Mouse (Mus musculus): Measurements from ENCODE around the gene Esr1.

Gene Esr1

GRCm38 (mm10) chr10:4838099-4838498 lies 226.7 kb downstream of the Esr1 start:
- no peak for DNase-seq (ENCODE audit: low spot score in 2 of 2)

GRCm38 (mm10) chr10:4841039-4841438 lies 229.6 kb downstream of the Esr1 start:
- no peak for DNase-seq (ENCODE audit: low spot score in 2 of 2)

GRCm38 (mm10) chr10:4847523-4847922 lies 236.1 kb downstream of the Esr1 start:
- no peak for DNase-seq (ENCODE audit: low spot score in 2 of 2)

GRCm38 (mm10) chr10:4849881-4850280 lies 238.5 kb downstream of the Esr1 start:
- DNase-seq (ENCODE audit: low spot score in 2 of 2): no peak

- no peak for DNase-seq (ENCODE audit: low spot score in 2 of 2)
These were observed 263.8 kb downstream of the Esr1 start for GRCm38 (mm10) chr10:4875076-4875737.

GRCm38 (mm10) chr10:4881391-4881790 lies 270.0 kb downstream of the Esr1 start:
- no peak for DNase-seq (ENCODE audit: low spot score in 2 of 2)

GRCm38 (mm10) chr10:4885506-4885905 lies 274.1 kb downstream of the Esr1 start:
- no peak for DNase-seq (ENCODE audit: low spot score in 2 of 2)

GRCm38 (mm10) chr10:4885961-4886360 lies 274.6 kb downstream of the Esr1 start:
- DNase-seq (ENCODE audit: low spot score in 2 of 2): no peak

GRCm38 (mm10) chr10:4893475-4893874 lies 282.1 kb downstream of the Esr1 start:
- DNase-seq (ENCODE audit: low spot score in 2 of 2): peak in 1 of 2 experiments; percentile 18

- no peak for DNase-seq (ENCODE audit: low spot score in 2 of 2)
These were observed 286.4 kb downstream of the Esr1 start for GRCm38 (mm10) chr10:4897789-4898188.

GRCm38 (mm10) chr10:4900324-4900723 lies 288.9 kb downstream of the Esr1 start:
- DNase-seq (ENCODE audit: low spot score in 2 of 2): no peak

- DNase-seq (ENCODE audit: low spot score in 2 of 2): no peak
These were observed 297.9 kb downstream of the Esr1 start for GRCm38 (mm10) chr10:4909271-4909670.

- no peak for DNase-seq (ENCODE audit: low spot score in 2 of 2)
These were observed 299.1 kb downstream of the Esr1 start for GRCm38 (mm10) chr10:4910451-4910850.

GRCm38 (mm10) chr10:4919046-4919445 lies 307.7 kb downstream of the Esr1 start:
- DNase-seq (ENCODE audit: low spot score in 2 of 2): no peak

- DNase-seq (ENCODE audit: low spot score in 2 of 2): no peak
These were observed 312.2 kb downstream of the Esr1 start for GRCm38 (mm10) chr10:4923616-4924015.

- no peak for DNase-seq (ENCODE audit: low spot score in 2 of 2)
These were observed 313.0 kb downstream of the Esr1 start for GRCm38 (mm10) chr10:4924391-4924790.

GRCm38 (mm10) chr10:4943148-4943547 lies 331.8 kb downstream of the Esr1 start:
- no peak for DNase-seq (ENCODE audit: low spot score in 2 of 2)

- no peak for DNase-seq (ENCODE audit: low spot score in 2 of 2)
These were observed 333.3 kb downstream of the Esr1 start for GRCm38 (mm10) chr10:4944725-4945124.

- DNase-seq (ENCODE audit: low spot score in 2 of 2): no peak
These were observed 354.4 kb downstream of the Esr1 start for GRCm38 (mm10) chr10:4965768-4966167.

GRCm38 (mm10) chr10:4971156-4971555 lies 359.8 kb downstream of the Esr1 start:
- no peak for DNase-seq (ENCODE audit: low spot score in 2 of 2)

GRCm38 (mm10) chr10:4971586-4971985 lies 360.2 kb downstream of the Esr1 start:
- no peak for DNase-seq (ENCODE audit: low spot score in 2 of 2)

GRCm38 (mm10) chr10:4972026-4972425 lies 360.6 kb downstream of the Esr1 start:
- DNase-seq (ENCODE audit: low spot score in 2 of 2): no peak

- DNase-seq (ENCODE audit: low spot score in 2 of 2): no peak
These were observed 362.9 kb downstream of the Esr1 start for GRCm38 (mm10) chr10:4974246-4974645.

GRCm38 (mm10) chr10:4976557-4976956 lies 365.2 kb downstream of the Esr1 start:
- DNase-seq (ENCODE audit: low spot score in 2 of 2): no peak
